Mouse (Mus musculus) CD8-positive naive resting alpha-beta T cell, adult 2 months (primary cell): ENCODE data around the gene Zfp568.
A peak's percentile ranks its signal among the peaks of the same experiment; 100 is the strongest.
"Not testable (repeated sequence)": the region's sequence is repeated elsewhere in the genome, so short reads cannot be mapped to it uniquely, and the experiment has no call there.

ENCODE experiments used
- DNase-seq, 2 experiments: peaks; one replicate each; pipeline ENCODE4 v3.0.0; 2022; ENCODE audit warnings: low read depth in 2 of 2, low spot score in 2 of 2

Gene Zfp568

DNA sequence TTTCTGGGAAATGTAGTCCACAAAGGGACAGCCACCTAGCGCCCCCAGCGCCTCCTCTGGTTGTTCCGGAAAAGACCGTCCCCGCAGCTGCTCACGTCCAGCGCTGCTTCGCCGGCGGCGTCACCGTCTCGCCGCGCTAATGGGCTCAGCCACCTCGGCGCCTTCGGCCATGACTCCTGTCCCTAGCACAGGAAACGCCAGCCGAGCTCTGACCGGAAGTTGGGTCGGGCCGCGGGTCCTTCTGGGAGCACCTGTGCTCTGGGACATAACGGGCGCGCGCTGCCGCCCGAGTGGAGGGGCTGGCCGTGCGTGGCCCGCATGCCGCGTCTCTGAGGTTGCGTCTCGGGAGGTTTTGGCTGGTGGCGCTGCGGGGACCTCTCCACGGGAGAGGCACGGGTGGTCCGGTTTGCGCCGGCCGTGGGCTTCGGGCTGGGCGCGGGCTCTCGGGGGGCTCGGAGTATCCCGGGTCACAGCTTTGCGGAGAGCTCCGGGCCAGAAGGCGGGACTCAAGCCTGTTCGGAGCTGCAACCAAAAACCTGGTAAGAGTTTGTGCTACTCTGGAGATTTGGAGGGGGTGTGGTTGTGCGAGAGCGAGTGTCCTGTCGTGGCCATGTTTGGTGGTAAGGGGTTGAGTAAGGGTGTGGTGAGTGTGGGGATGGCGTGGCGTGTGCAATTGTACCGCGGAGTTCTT, at the start of gene Zfp568:
TSS of gene Zfp568 (plus strand) at position 266 of the 691 bp plus-strand sequence.
- DNase-seq, result peak; percentile 57 to 68

DNA sequence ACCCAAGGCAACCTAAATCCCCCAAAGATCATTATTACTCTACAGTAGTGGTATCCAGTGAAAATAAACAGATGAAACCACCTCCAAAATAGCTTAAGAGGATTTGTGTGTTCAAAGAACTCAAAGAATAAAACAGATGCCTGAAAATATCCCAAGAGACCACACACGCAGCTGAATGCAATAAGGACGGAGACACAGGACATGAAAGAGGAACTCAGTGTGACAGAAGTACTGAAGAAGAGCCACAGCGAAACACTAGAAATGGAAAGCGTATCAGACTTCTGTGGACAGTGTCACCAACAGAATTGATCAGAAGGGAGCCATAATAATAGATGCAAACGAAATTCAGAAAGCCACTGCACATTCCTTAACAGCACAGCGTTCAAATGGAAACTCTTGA, 44.9 kb upstream of the Zfp568 start:
- no peak for DNase-seq

DNA sequence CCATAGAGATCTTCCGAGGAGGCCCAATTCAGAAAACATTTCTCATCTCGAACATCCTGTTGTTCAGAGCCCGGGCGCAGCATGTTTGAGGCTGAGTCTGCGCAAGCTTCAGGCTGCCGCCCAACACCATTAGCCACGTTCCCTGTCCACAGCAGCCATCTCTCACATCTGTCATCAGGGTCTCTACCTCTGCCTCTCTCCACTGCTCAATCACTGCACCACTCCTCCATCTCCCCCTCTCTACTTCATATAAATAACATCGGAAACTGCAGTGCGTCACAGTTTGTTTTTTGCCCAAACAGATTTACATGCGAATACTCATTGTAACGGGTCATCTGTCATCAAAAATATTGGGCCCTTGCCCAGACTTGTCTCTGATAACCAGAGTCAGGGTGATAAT, 42.7 kb upstream of the Zfp568 start:
- DNase-seq, result no peak

GRCm38 (mm10) chr7:29942740-29943139, 41.0 kb upstream of the Zfp568 start:
- DNase-seq, result no peak

DNA sequence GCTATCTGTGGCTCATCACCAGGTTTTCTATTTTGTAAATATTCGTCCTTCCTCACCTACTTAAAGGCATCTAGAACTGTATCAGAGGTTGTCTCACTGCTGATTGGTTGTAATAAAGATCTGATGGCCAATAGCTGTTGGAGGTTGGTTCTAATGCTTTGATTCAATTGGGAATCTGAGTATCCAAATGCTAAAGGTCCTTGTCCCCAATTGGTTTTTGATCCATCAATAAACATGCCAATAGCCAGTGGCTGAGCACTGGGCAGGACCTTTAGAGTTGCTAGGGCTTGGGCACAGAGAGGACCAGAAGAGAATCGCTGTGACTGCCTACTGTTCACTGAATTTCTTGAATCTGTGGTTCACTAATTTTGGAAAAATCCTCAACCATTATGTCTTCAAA, 40.0 kb upstream of the Zfp568 start:
- DNase-seq, result no peak

DNA sequence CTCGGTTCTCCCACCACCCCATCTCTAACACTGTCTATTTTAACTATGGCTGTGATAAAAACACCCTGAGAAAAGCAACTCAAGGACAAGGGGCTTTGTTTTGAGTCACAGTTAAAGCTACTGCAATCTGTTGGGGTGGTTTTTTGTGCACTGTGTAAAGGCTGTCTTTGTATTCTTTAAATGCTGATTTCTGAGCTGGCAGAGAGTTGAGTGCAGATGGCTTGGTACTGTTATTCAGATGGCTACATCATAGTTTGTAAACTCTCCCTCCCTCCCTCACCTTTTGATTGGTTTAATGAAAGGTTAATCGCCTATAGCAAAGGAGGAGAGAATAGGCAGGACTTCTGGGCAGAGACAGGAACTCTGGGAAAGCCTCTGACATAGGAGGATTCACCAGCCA, 39.6 kb upstream of the Zfp568 start:
- DNase-seq, result no peak

DNA sequence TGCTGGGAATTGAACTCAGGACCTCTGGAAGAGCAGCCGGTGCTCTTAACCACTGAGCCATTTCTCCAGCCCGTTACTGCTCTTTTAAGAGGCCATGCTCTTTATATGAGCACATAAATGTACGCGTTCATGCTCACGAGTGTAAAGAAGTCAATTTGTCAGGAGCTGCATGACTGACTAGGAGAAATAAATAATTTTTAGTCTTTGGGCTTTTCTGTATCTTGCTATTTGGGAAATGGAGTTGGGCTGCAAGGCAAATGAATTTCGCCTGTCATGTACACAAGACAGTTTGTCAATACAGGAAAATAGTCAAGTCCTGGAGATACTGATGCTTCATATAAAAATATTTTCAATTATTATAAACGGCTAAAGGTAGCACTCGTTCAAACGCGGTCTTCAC, 30.7 kb upstream of the Zfp568 start:
- no peak for DNase-seq

DNA sequence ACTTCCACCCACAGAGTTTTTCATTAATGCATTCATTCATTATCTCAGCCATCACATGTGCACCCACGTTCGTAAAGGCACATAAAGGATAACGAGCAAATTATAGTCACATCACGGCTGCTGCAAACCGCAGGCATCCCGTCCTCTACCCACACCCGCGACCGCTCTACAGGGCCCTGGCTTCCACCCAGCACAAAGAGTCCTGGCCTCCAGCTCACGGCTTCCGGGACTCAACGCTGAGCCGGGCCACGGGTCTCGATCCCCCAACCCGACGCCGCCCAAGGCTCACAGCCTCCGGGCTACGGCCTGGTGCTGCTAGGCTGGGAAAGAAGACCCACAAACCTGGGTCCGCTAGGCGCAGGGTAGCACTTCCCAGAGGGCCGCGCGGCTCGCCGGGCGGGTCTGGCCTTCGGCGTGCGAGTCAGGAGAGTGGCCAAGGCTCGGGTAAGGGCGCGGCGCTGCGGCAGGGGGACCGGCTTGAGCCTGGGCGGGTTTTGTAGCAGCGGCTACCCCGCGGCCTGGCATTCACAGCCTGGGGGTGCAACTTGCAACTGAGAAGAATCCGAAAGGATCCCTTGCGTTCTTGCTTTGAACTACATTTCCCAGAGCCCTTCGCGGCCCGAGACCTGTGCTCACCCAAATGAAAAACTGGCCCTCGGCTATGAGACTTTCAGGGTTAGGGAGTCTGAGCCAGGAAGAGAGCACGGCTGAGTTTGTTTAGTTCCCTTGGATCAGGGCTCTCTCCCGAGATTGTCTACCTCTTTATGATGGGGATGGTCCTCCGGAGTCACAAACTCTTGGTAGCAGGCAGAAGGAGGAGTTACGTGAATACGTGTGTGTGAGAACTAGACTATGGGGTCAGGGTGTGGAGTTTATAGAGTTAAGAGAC, 30.0 kb upstream of the Zfp568 start, which contains the start of gene Zfp74:
TSS of gene Zfp74 (minus strand) at position 577 of the 889 bp plus-strand sequence.
- peak; percentile 60 to 70 for DNase-seq

- peak; percentile 4 to 28 for DNase-seq
Measured at GRCm38 (mm10) chr7:29954731-29955130, 29.0 kb upstream of the Zfp568 start.

GRCm38 (mm10) chr7:29956257-29956656, 27.5 kb upstream of the Zfp568 start:
- DNase-seq, result no peak

DNA sequence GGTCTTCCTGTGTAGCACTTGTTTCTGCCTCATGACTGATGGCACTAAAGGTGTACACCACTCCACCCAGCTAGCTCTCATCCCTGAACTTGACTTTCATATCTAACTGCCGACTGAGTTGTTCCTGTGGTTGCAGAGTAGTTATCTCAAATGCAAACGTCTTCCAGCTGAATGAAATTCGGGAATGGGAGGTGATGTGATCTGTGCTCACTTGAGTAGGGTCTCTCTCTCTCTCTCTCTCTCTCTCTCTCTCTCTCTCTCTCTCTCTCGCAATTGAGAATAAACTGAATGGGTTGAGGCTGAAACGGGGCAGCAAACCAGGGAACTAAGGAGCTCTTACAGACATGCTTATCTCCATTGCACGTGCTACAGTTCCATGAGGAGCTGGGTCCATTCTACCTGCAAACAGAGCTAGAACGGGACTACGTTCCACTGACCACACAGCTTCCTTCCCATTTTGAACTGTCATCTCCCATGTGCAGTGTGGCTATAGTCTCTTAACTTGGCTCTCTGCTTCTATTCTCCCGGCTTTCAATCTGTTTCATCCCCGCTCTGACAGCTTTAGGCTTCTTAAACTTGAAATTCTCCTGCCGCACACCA, 25.5 kb upstream of the Zfp568 start:
- no peak for DNase-seq

GRCm38 (mm10) chr7:29959004-29959403, 24.8 kb upstream of the Zfp568 start:
- no peak for DNase-seq

- not testable (repeated sequence) for DNase-seq
Measured at GRCm38 (mm10) chr7:29965115-29965810, 18.5 kb upstream of the Zfp568 start.

DNA sequence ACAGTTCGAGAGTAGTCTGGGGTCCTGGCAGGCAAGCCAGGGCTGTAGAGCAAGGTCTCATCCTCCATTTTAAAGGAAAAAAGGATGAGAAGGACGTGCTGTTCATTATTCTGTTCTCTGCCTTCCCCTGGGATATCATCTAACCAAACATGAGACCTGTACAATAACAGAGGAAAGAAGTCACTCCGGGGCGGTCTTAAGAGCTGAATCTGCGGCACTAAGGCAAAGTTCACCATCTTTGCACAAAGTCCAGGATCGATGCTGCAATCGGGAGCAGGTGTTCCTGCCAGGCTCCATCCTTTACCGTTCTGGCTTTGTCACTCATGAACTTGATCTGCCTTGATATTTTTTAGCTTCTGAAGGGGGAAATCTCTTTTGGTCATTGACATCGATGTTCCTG, 13.1 kb upstream of the Zfp568 start:
- DNase-seq, result no peak

DNA sequence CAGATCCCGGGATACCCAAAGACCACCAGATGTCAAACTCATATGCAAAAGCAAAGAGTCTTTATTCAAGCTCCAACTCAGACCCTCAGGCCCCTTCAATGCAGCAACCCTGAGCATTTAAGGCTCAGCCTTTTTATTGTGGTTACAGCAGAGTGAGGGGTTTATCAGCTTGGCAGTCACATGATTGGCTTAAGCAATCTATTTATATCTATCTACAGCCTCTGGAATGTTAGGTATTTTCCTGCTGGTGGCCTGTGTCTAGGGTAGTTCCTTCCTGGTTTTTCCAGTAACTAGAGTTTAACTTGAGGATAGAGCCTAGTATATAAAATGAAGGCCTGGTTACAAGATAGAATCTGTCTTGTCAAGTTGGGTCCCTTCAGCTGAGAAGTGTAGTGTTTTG, 3.0 kb upstream of the Zfp568 start:
- no peak for DNase-seq

DNA sequence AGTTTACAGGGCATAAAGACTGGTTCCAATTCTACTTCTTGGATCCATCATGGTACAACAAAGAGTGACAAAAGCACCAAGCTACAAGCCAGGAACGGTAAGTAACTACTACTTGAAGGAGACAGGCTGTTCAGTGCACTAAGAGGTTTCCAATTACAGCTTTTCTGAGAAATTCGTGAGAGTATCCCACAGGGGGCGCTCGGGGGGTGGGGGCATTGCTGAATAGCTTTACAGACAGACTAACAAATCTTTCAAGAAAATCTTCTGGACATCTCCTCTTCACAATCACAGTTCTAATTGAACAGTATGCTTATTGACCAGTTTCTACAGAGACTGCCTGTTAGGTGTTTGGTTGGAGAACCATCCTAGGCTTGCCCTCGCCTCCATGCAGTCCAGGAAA, 2.3 kb upstream of the Zfp568 start:
- DNase-seq, result peak in 1 of 2 experiments; percentile 6

DNA sequence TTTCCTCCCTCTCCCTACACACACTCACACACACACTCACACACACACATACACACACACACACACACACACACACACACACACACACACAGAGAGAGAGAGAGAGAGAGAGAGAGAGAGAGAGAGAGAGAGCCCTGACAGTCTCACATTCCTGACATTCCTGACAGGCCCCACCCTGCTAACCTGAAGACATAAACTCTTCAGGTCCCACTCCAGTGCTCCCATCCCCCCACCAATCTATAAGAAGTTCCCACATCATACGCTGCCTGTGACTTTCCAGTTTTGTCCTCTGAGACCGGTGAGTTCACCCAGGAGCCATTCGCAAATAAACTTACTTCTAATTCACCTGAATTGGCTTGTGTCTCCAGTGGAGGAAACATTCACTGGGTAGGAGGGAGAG, 1.9 kb upstream of the Zfp568 start:
- DNase-seq, result no peak

GRCm38 (mm10) chr7:29982341-29982740, 1.4 kb upstream of the Zfp568 start:
- DNase-seq, result no peak

DNA sequence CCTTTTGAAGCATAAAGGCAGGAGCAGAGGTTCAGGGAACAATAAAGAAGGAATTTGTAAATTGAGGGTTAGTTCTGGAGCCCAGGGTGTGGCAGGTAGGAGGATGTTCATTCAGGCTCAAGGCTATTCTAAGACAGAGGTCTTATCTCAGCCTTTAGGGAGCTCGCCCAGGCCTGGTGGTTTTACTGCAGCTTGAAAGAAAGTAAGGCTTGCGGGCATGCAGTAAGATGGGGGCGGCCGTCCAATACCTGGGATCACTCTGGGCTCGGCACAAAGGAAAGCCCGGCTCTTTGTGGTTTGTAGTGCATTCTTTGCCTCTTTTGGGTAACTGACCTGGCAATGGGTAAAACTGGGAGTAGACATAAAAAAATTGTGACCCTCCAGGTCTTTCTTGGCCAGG, 824 bp upstream of the Zfp568 start:
- no peak for DNase-seq

DNA sequence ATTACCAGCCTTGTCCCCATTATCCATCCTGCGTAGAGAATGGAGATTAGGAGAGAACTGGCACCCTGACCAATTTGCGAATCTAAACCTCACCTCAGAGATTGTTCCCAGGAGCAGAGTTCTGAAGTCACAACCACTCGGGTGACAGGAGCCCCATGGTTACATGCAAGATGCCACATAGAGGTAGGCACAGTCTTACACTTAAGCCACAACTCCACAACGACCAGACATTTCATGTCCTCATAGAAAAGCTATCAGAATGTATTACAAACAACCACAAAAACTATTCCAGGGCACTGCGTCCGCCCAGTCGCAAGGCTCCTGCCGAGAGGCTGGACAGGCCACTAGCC, 440 bp upstream of the Zfp568 start:
- DNase-seq, result no peak

GRCm38 (mm10) chr7:29986101-29986500, 2.3 kb downstream of the Zfp568 start:
- DNase-seq, result no peak
